Comparison of ENCODE assay signal across 9 mouse cellular contexts in the genomic region with DNA sequence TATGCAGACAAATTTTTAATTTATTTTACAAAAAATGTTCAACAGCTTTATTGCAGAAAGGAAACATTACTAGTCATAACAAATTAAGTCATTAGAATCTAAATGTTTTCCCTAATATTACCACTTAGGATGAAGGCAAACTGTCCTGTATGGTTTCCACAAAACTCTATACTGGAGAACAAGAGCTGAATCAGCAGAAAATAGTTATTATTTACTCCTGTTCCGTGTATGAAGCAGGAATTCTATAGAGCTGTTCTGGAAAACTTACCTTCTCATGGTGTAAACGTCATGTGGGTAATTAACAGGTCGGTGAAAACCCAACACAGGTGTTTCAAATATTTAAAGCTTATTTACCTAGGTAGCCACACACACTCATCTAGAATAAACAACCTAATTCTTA. TPM values are rescaled to one million over a fixed set of nuclear protein-coding genes. Genes with fewer than 3 reads are reported as not detected.
A peak's percentile ranks its signal among the peaks of the same experiment; 100 is the strongest.
DNase-seq lines count a peak whose midpoint lies in the region; ATAC-seq and TF ChIP-seq lines count a peak whose summit lies in the region.
"Had no signal": no experiment of that assay in that cellular context is flagged by ENCODE, and none has a peak within 500 bp of the region (broad histone marks: within the 10 kb centered on the region; RNA-seq: fewer than 3 reads in every experiment).

No protein-coding gene starts in this region.

- H3K4me1 ChIP-seq in lung, postnatal 0 days (ENCODE audit: insufficient read depth, low read depth, low read length), result peaks cover 3% of the 10 kb centered on the region; the same call in 1 of the 2 replicates
- H3K4me1 ChIP-seq in forebrain, embryonic 14.5 days (ENCODE audit: control insufficient read depth, insufficient read depth, low read length), result peaks cover 5% of the 10 kb centered on the region; the same call in 1 of the 2 replicates
- peaks cover 6% of the 10 kb centered on the region for H3K4me1 ChIP-seq in liver, embryonic 11.5 days (replicated peaks; ENCODE audit: control insufficient read depth, insufficient read depth, low read length)
- H3K4me1 ChIP-seq in stomach, embryonic 15.5 days, result no peaks in the 10 kb centered on the region

- no peak for TF ChIP-seq CTCF in lung, postnatal 0 days (IDR thresholded peaks at IDR 0.05)

- H3K4me2 ChIP-seq in lung, postnatal 0 days (replicated peaks; ENCODE audit: low read depth, low read length), result peak overlapping the region; percentile 94
- H3K4me2 ChIP-seq in forebrain, embryonic 14.5 days (ENCODE audit: low read length), result peak overlapping the region; percentile 64
- peak overlapping the region; percentile 78 for H3K4me2 ChIP-seq in liver, embryonic 11.5 days
- peak overlapping the region; percentile 70 for H3K4me2 ChIP-seq in stomach, embryonic 15.5 days

- intact Hi-C loops in left cerebral cortex, postnatal 10 days (cut with DNase I), result no loop called here

- peak; percentile 26 for DNase-seq in lung, postnatal 0 days (ENCODE audit: low spot score)
- no peak for DNase-seq in lung, postnatal 14 days
- no peak for DNase-seq in forebrain, embryonic 14.5 days (ENCODE audit: low spot score)
- DNase-seq in liver, embryonic 11.5 days (ENCODE audit: low spot score), result no peak
- DNase-seq in left cerebral cortex, postnatal 10 days (ENCODE audit: extremely low spot score in 1 of 2, low spot score in 2 of 2), result no peak
- no peak for DNase-seq in left cerebral cortex, adult 9 months (ENCODE audit: low spot score in 2 of 2)
- DNase-seq: kidney, adult 2 months had no signal

- H3K27me3 ChIP-seq in lung, postnatal 0 days (replicated peaks; ENCODE audit: insufficient read depth, low read length), result no peaks in the 10 kb centered on the region
- no peaks in the 10 kb centered on the region for H3K27me3 ChIP-seq in forebrain, embryonic 14.5 days (replicated peaks; ENCODE audit: control insufficient read depth, insufficient read depth, low read length)
- H3K27me3 ChIP-seq in liver, embryonic 11.5 days (replicated peaks; ENCODE audit: control insufficient read depth, insufficient read depth, low read length), result no peaks in the 10 kb centered on the region
- no peaks in the 10 kb centered on the region for H3K27me3 ChIP-seq in stomach, embryonic 15.5 days (replicated peaks)

- peak overlapping the region; percentile 88 for H3K4me3 ChIP-seq in lung, postnatal 0 days (ENCODE audit: low read depth, low read length)
- H3K4me3 ChIP-seq in forebrain, embryonic 14.5 days (ENCODE audit: low read depth, low read length), result peak overlapping the region; percentile 71
- peak overlapping the region; percentile 68 for H3K4me3 ChIP-seq in liver, embryonic 11.5 days (ENCODE audit: low read depth, low read length)
- peak overlapping the region; percentile 91 for H3K4me3 ChIP-seq in stomach, embryonic 15.5 days (replicated peaks)

- ATAC-seq in lung, postnatal 0 days, result no peak
- ATAC-seq in forebrain, embryonic 14.5 days, result no peak
- no peak for ATAC-seq in liver, embryonic 11.5 days (replicated peaks; ENCODE audit: low FRiP score)
- ATAC-seq in stomach, embryonic 15.5 days (ENCODE audit: insufficient read depth, low FRiP score, low read depth), result no peak
- no peak for ATAC-seq in monocyte, adult 5-6 weeks (replicated peaks; ENCODE audit: insufficient number of reproducible peaks, low FRiP score, low TSS enrichment, poor library complexity, severe bottlenecking)

- no peaks in the 10 kb centered on the region for H3K9me3 ChIP-seq in lung, postnatal 0 days (ENCODE audit: low read length)
- no peaks in the 10 kb centered on the region for H3K9me3 ChIP-seq in forebrain, embryonic 14.5 days (replicated peaks; ENCODE audit: control insufficient read depth, low read length)
- H3K9me3 ChIP-seq in liver, embryonic 11.5 days (ENCODE audit: control insufficient read depth, low read length), result no peaks in the 10 kb centered on the region
- H3K9me3 ChIP-seq in stomach, embryonic 15.5 days, result no peaks in the 10 kb centered on the region

- peak overlapping the region; percentile 81 for H3K9ac ChIP-seq in lung, postnatal 0 days (replicated peaks; ENCODE audit: low read depth)
- H3K9ac ChIP-seq in forebrain, embryonic 14.5 days (ENCODE audit: low read length), result peak overlapping the region; percentile 88
- peak overlapping the region; percentile 87 for H3K9ac ChIP-seq in liver, embryonic 11.5 days (ENCODE audit: low read depth, low read length)
- no peak overlapping the region for H3K9ac ChIP-seq in stomach, embryonic 15.5 days

- H3K36me3 ChIP-seq in lung, postnatal 0 days (ENCODE audit: insufficient read depth, low read length), result no peaks in the 10 kb centered on the region; the same call in 1 of the 2 replicates
- H3K36me3 ChIP-seq in forebrain, embryonic 14.5 days (ENCODE audit: control insufficient read depth, insufficient read depth, low read length), result peaks cover 22% of the 10 kb centered on the region
- H3K36me3 ChIP-seq in liver, embryonic 11.5 days (ENCODE audit: control insufficient read depth, insufficient read depth, low read length), result peaks cover 5% of the 10 kb centered on the region; the same call in 1 of the 2 replicates
- H3K36me3 ChIP-seq in stomach, embryonic 15.5 days, result no peaks in the 10 kb centered on the region

- no peak overlapping the region for H3K27ac ChIP-seq in lung, postnatal 0 days (ENCODE audit: low read length)
- no peak overlapping the region for H3K27ac ChIP-seq in forebrain, embryonic 14.5 days (ENCODE audit: low read depth, low read length)
- no peak overlapping the region for H3K27ac ChIP-seq in liver, embryonic 11.5 days (ENCODE audit: low read depth, low read length)
- H3K27ac ChIP-seq in stomach, embryonic 15.5 days, result no peak overlapping the region

- TF ChIP-seq EP300 in lung, postnatal 0 days (IDR thresholded peaks at IDR 0.05), result no peak

- 6% methylated on average over 3 of the region's 3 CpGs for WGBS in lung, postnatal 0 days
- 8% methylated on average over 3 of the region's 3 CpGs for WGBS in forebrain, embryonic 14.5 days
- 14% methylated on average over 3 of the region's 3 CpGs for WGBS in liver, embryonic 11.5 days
- WGBS in stomach, embryonic 15.5 days, result 5% methylated on average over 3 of the region's 3 CpGs

RNA-seq across cellular contexts. Expression of gene Dbf4, which starts 1.1 kb away (rescaled TPM):
- polyA plus RNA-seq in lung, postnatal 0 days (2015; fragmentation: Nextera tagmentation; extraction: Ambion mirVana), result 10.5 and 10.8 TPM in 2 replicates
- 27.2 and 31.6 TPM in 2 replicates for polyA plus RNA-seq in forebrain, embryonic 14.5 days (2014; fragmentation: Nextera tagmentation; extraction: Ambion mirVana)
- 65.2 and 67.1 TPM in 2 replicates for polyA plus RNA-seq in liver, embryonic 11.5 days (2014; fragmentation: Nextera tagmentation; extraction: Ambion mirVana)
- polyA plus RNA-seq in stomach, embryonic 15.5 days (2015; fragmentation: Nextera tagmentation; extraction: Ambion mirVana), result 32.0 and 35.2 TPM in 2 replicates
- total RNA-seq in left cerebral cortex, postnatal 10 days (2021), result 1 to 10 TPM; 4.2 to 4.7 TPM
- 47.4 to 70.3 TPM (median 66.5 TPM) in 3 replicates for total RNA-seq in monocyte, adult 5-6 weeks (2017)

RNA-seq across cellular contexts. Expression of gene Slc25a40, which starts 1.2 kb away (rescaled TPM):
- polyA plus RNA-seq in lung, postnatal 0 days (2015; fragmentation: Nextera tagmentation; extraction: Ambion mirVana), result 8.6 and 9.0 TPM in 2 replicates
- polyA plus RNA-seq in forebrain, embryonic 14.5 days (2014; fragmentation: Nextera tagmentation; extraction: Ambion mirVana), result 6.8 and 7.8 TPM in 2 replicates
- polyA plus RNA-seq in liver, embryonic 11.5 days (2014; fragmentation: Nextera tagmentation; extraction: Ambion mirVana), result 7.7 and 8.6 TPM in 2 replicates
- polyA plus RNA-seq in stomach, embryonic 15.5 days (2015; fragmentation: Nextera tagmentation; extraction: Ambion mirVana), result 9.4 and 10.6 TPM in 2 replicates
- 10 to 100 TPM; 12.0 to 12.2 TPM for total RNA-seq in left cerebral cortex, postnatal 10 days (2021)
- total RNA-seq in monocyte, adult 5-6 weeks (2017), result 6.6 to 19.0 TPM (median 10.3 TPM) in 3 replicates

RNA-seq across cellular contexts. Expression of gene Adam22, which starts 53.5 kb away (rescaled TPM):
- 2.6 and 3.0 TPM in 2 replicates for polyA plus RNA-seq in lung, postnatal 0 days (2015; fragmentation: Nextera tagmentation; extraction: Ambion mirVana)
- polyA plus RNA-seq in forebrain, embryonic 14.5 days (2014; fragmentation: Nextera tagmentation; extraction: Ambion mirVana), result 28.7 and 37.2 TPM in 2 replicates
- polyA plus RNA-seq in liver, embryonic 11.5 days (2014; fragmentation: Nextera tagmentation; extraction: Ambion mirVana), result 2.1 and 2.2 TPM in 2 replicates
- polyA plus RNA-seq in stomach, embryonic 15.5 days (2015; fragmentation: Nextera tagmentation; extraction: Ambion mirVana), result 7.1 and 8.0 TPM in 2 replicates
- total RNA-seq in left cerebral cortex, postnatal 10 days (2021), result 100 to 1,000 TPM; 207 to 208 TPM
- total RNA-seq in monocyte, adult 5-6 weeks (2017), result 0.10 to 0.32 TPM in 2 of 3 replicates, not detected in the other
